Mouse (Mus musculus): Measurements from ENCODE around the gene Sipa1l3.

Gene Sipa1l3

DNA sequence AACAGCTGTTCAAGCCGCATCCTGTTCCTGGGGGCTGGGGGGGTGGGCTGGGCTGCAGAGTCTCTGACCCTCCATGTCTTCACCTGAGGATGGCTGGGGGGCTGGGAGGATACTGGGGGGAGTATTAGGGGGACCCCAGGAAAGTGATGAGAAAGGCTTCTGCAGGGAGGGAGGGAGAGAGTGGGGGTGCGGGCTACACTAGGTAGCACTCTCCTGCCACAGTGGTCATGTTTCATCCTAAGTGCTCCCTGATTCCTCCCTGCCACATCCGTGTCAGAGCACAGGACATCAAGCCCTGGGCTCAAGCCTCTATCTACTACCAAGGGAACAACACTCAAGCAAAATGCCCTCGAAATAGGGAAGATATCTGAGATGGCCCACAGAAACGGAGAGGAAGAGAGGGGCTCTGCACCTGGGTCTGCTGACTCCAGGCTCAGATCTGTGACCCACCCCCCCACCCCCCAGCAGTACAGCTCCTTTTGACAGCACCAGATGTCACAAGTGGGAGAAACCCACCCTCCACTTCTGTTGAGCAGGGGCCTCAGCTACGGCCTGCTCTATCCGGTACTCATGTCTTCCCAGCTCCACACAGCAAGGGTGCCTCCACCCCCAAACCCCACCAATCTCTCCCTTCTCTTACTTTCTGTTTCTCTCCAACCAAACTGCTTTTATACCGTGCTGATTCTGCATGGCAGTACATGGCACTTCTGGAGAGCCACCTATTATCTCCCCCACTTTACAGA, 106.4 kb downstream of the Sipa1l3 start:
- no peak for DNase-seq (ENCODE audit: low spot score in 2 of 2)

DNA sequence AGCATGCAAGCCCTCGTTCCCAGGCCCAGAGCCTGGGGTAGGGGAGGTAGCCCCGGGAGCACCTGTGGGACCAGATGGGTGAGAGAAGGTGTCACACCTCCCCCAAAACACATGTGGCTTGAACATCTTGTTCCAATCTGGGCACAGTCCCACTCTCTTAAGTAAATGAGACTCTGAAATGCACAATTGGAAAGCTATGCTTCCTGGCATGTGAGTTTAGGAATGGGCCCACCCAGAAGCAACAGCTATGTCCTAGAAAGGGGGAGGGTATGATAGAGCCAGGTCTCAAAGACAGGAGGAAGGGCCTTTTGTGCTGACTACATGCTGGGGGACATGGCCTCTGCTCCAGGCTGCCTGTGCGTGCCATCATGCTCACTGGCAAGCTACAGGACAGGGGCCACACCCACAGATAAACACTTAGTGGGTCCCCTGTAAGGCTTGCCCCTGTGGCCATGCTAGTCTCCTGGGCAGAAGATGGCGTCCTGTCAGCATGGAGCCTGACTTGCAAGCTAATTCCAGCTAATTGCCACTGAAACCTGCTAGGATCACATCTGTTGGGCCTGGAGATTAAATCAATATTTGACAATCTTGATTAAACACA, 107.1 kb downstream of the Sipa1l3 start:
- DNase-seq (ENCODE audit: low spot score in 2 of 2) = no peak

DNA sequence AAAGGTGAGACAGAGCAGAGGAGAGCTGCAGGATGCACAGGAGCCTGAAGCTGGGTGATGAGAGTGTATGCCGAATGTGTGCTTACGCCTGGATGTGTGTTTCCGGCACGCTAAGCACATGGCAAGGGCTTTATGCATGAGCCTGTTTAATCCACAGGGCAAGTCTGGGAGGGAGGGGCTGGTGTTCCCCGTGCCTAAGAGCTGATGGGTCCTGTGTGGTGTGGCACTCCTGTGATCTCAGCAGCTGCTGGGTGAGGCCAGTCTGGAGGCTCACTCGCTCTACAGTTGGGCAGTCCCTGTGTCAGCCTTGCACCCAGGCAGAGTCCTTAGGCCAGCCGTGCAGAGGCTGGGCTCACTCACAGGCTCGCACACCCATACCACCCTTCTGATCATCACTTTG, 108.0 kb downstream of the Sipa1l3 start:
- no peak for DNase-seq (ENCODE audit: low spot score in 2 of 2)

DNA sequence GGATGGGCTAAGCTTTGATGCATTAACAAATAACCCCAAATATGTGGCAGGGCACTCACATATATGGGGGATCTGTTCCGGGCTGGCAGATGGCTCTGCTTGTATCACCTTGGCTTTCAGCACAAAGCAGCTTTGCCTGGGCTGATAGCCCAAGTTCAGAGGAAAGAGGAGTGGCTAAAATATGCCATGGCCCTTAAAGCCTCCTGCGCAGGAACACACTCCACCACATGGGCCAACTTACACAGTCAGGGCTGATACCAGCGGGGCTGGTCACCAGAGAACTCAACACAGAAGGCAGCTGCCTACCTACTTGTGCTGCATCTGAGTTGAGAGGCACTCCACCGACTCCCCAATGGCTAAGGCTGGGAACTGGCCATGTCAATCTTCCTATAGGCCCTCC, 111.6 kb downstream of the Sipa1l3 start:
- no peak for DNase-seq (ENCODE audit: low spot score in 2 of 2)

DNA sequence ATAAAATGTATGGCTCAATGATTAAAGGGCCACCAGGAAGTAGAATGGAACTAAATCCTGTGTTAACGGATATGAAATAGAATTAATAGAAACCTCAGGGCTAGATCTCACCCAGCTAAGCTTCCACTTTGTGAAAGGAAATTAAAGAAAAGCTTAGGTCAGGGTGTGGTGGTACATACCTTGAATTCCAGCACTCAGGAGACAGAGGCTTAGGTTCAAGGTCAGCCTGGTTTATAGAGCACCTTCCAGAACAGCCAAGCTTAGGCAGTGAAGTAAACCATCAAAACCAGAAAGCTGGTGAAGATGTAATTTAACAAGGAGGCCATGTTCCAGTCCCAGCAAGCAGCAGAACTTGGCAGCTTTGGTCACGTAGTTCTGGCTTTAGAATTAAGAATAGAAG, 114.3 kb downstream of the Sipa1l3 start:
- no peak for DNase-seq (ENCODE audit: low spot score in 2 of 2)

DNA sequence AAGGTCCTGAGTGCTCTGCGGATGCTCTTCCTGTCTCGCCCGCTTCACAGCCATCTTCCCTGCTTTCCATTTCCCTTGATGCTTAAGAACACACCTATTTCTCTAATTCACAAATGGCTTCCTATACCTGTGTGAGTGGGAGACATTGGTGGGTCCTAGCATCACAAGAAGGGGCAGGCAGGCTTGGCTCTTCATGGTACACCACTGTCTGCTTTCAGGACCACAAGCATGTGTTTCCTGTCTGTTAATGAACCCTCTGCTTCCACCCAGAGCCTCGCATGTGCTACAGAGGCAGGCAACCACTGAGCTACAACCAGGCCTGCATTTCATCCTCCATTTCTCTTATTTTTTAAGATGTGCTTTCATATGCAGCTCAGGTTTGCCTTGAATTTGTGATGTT, 116.4 kb downstream of the Sipa1l3 start:
- DNase-seq (ENCODE audit: low spot score in 2 of 2) = no peak

DNA sequence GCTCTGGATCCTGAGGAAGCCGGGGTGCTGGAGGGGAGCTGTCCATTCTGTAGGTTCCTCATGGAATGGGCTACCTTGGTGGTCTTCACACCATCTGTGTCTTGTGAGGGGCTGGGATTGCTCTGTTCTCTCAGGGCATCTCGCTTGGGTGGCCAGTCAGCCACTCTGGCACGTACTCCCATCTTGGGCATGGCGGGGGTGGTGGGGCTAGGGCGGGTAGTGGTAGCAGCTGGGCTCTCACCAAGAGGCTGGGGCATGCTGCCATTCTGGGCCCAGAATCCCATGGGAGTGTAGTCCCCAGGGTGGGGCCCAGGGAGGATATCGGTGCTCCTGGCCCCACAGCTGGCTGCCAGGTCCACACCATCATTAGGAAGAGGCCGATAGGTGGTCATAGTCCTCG, 118.0 kb downstream of the Sipa1l3 start:
- no peak for DNase-seq (ENCODE audit: low spot score in 2 of 2)

DNA sequence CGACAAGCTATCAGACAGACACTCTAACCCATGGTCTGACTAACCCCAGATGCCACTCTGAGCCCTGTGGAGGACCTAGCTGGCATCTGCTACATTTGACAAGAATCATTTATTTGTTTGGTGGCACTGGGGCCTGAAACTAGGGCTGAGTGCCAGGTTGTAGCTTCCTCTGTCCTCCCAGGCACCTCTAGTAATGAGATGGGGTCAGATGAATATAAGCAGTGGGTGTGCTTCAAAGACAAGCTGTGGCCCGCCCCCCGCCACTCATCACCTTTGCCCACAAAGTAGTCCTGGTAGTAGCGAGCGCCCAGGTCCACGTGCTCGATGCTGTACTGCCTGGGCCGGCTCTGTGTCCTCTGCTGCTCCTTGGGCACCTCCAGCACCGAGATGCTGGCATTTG, 119.4 kb downstream of the Sipa1l3 start:
- no peak for DNase-seq (ENCODE audit: low spot score in 2 of 2)

DNA sequence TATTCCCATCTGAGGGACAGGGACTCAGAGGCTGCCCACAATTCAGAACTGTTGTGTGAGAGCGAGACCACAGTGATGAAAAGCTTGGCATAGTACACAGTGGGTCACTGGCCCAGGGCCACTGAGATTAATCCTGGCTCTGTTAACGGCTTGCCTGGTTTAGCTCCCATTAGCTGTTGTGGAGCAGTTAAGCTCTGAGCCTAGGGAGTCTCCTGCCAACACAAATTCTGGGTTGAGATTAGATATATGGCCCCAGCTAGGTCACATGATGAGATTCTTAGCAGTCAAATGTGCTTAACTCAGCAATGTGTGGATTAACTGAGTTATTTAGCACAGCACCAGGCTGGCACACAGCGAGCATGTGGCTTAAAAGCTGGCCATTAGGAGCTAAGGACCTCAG, 121.0 kb downstream of the Sipa1l3 start:
- no peak for DNase-seq (ENCODE audit: low spot score in 2 of 2)

DNA sequence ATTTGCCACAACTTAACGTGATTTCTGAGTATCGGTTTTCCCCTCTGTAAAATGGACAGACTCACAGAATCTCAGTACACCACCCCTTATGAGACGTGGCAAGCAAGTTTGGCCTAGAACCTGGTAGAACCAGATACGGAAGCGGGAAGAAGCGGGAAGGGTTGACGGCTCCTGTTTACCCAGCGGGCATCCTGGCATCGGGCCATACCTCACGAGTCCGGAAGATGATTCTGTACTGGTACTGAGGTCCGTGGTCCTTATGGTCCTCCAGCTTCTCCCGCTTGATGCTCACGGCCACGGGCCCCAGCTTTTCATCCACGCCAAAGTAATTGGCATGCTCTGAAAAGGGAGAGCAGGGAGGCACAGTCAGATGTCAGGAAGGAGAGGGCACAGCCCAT, 121.5 kb downstream of the Sipa1l3 start:
- no peak for DNase-seq (ENCODE audit: low spot score in 2 of 2)

DNA sequence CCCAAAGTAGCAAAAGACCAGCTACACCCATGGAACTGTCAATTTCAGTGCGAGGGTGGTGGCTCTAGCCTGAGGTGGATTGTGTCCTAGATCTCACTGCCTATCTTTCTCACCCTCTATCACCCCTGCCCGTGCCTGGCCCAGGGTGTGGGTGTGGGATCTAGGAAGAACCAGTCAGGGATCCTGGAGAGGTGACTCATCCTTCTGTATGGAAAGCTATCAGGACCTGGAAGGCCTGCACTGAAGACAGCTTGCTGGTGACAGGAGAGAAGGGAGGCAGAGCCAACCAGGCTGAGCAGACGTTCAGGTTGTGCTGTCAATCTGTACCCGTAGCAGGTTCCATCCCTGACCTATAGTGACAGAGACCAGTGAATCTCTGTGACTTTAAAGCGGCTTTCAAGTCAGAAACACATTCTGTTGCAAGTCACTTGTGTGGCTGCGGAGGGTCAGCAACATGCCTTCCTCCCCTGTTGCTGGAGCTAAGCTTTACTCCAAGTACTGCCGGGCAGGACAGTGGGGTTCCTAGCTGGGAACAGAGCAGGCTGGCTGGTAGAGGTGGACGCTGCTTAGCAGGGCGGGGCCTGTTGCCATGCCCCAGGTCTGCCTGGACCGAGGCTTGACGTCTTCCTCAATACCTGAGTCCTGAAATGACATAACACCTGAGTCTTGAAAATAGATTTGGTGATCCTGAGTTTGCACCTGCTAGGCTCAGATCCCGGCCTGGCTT, 122.1 kb downstream of the Sipa1l3 start:
- DNase-seq (ENCODE audit: low spot score in 2 of 2) = no peak

DNA sequence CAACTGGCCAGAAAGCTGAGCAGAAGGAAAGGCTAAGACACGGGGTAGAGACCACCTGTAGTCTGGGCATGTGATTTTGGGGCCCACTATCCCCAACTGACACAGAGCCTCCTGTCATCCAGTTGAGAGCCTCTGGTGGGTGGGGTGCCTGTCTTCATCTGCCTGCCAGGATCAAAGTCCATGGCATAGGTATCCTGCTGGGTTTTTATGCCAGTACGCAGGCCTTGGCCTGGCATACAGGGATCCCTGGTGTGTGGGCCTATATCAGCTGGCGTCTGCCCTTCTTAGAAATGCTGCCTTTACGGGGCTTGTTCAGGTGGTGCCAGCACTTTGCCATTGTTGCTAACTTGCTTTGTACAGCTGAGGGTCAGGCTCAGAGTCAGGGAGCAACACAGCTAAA, 123.3 kb downstream of the Sipa1l3 start:
- DNase-seq (ENCODE audit: low spot score in 2 of 2) = no peak

DNA sequence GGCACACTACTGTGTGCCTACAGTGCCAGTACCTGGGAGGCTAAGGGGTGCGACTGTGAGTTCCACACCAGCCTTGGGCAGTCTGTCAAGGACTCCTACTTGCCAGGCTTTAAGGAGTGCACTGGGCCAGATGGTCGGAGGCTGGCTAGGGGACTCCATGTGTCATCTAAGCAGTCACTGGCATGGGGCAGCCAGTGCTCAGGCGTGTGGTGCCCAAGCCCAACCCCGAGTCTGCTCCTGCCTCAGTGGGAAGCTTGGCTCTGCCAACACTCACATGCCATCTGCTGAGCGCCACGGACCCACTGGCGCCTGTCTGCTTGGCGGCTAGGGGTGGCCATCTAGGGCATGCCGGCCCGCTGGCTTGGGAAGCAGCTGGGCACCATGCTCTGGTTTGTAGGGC, 125.1 kb downstream of the Sipa1l3 start:
- no peak for DNase-seq (ENCODE audit: low spot score in 2 of 2)

DNA sequence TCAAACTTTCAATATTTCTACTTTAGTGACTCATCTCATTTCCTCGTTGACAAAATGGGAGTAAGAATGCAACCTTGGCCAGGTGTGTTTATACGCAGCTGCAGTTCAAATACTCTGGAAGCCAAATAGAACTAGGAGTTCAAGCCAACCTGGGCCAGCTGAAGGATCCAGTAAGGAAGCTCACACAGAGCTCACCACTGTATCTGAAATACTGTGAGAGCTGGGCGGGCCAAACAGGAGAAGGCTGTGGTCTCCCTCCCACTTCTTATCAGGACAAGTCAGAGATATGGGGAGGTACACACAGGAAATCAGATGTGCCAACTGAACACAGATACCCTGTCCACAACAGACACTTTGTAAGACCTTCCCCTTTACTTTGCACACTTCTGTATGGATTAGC, 125.6 kb downstream of the Sipa1l3 start:
- no peak for DNase-seq (ENCODE audit: low spot score in 2 of 2)

DNA sequence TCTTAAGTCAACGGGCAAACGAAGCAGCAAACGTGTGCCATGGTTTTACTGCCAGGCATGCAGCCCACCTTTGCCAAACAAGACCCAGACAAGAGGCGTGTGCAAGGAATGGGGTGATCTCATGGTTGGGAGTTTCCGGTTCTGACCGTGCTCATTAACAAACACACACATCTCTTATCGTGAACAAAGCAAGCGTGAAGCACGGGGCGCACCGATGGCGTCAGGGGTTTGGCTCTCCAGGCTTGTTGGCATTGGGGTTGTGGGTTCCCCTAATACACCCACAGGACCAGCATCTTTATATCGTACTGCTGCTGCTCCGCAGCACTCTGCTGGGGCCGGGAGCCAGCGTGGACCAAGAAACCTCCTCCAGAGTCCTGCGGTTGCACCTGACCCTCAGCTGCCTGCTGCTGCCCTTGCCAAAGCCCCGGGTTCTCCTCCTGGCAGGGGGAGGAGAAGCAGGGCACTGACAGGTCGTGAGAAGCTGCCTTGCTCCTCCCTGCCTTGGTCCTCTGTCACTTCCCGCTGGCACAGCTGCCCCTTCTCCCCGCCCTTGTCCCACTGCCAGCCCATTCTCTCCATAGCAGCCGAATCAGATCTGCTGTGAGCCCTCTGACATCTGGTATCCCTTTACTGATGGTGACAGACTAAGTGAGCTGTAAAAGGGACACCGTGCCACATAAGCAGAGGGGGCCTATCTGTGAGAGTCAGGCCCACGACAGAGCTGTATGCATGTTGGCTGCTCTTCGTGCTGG, 126.5 kb downstream of the Sipa1l3 start:
- no peak for DNase-seq (ENCODE audit: low spot score in 2 of 2)

DNA sequence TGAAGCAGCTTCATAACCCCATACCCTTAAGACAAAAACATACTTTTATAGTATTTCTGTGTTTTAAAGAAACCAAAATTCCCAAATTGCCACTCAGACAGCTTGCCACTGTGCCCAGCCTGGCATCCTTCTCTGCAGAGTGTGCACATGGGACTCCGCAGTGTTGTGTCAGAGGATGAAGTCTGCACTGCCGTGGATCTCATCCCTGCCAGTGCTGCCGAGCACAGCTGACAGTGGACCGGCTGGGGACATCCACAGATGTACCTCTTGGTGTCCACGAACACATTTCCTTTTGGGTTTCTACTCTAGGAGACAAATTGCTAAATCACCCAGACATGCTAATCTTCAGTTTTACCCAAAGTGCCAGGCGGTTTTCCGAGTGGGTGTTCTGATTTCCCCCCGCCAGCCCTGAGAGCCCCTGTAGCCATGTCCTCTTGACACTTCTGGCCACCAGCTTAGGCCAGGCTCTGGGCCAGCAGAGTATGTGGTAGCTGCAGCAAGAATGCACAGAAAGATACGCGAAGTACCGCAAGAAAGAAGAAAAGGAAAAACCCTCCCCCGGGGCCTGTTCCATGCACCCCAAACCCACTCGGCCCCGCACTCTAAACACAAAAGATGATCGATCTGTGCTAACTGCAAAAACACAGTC, 127.2 kb downstream of the Sipa1l3 start:
- no peak for DNase-seq (ENCODE audit: low spot score in 2 of 2)

DNA sequence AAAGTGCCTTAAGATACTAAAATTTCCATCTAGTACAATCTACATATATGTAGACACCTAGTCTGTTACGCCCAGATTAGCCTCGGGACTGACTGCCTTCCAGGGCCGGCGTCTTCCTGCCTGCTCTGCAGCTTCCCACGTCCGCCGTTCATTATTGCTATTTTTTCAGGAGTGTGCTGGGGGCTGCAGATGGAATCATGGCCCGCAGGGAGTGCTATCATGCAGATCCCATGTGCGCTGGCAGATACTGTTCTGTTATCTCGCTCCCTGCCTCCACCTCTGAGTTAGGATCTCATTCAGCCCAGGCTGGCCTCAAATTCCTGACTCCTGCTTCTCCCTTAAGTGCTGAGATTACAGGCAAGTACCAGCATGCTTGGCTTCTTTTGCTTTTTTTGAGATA, 128.2 kb downstream of the Sipa1l3 start:
- no peak for DNase-seq (ENCODE audit: low spot score in 2 of 2)

DNA sequence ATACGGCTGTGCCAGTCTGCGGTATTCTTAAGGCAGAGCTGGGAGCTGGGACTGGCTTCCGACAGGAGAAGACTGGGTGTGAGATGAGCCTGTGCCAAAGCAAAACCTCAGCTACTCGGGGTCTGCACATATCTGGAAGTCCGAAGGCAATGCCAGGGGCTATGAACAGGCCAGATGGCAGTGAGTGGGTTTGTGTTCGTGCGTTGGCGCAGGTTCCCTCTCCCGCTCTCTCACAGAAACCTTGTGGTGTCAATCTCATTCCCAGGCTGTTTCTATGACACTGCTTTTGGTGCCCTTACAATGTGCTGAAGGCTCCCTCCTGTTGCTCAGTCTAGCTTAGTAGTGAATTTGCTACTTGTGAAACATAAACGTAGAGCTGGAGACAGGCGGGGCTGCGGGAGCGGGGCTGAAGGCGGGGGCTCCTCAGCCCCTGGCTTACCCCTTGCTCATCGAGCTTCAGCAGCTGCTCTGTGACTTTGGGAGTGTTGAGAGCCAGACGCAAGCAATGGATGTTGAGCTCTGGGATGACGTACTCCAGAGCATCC, 130.8 kb downstream of the Sipa1l3 start:
- no peak for DNase-seq (ENCODE audit: low spot score in 2 of 2)

DNA sequence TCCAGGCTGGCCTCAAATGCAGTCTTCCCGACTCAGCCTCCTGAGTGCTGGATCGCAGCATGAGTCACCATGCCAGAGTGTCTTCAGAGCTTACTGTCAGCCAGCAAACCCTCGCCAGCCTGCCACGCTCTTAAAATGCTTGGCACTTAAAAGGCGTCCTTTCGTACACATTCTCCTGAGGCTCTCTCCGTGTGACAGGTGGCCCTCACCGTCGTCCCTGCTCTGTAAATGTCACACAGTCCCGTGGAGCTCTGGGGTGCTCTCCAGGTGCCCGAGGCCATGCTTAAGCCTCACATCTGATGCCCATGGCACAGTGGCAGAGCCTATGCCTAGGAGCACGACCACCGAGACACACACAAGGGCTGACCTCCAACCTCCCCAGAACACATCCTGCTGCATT, 132.1 kb downstream of the Sipa1l3 start:
- DNase-seq (ENCODE audit: low spot score in 2 of 2) = no peak

DNA sequence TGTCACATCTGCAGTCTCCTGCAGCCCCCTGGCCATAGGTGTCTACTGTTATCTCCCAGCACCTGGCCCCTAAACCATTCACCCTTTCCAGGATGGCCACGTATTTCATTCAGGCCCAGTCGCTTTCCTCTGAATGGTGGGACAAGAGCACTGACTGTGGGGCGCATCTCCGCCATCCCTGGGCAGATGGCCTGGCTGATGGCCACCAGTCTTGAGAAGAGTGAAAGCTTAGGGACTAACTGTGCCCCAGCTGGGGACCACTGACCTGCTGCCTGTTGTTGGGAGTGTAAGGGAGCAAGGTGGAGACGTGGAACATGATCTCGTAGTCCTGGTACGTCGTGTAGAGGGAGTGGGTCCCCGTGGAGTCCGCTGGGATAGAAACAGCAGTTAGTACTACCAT, 132.7 kb downstream of the Sipa1l3 start:
- DNase-seq (ENCODE audit: low spot score in 2 of 2) = no peak

DNA sequence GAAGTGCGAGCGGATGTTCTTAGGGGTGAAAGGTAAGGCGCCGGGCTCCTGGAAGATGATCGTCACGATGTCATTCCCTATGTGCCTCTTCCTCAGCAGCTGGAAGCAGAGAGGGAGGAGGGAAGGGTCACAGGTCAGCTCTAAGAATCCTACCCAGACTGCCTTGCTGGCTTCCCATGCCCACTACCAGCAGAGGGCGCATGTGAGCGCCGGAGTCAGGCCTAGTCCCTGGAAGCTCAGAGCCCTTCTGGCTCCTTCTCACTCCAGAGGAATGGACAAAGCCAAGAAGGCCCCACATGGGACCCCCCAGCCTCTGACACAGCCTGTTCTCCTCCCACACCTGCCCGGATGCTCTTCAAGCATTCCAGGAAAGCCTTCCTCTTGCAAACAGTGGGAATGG, 135.2 kb downstream of the Sipa1l3 start:
- peak; percentile 71 to 78 for DNase-seq (ENCODE audit: low spot score in 2 of 2)

Measured in urinary bladder, postnatal 36 days (tissue).